Mouse (Mus musculus) embryonic fibroblast, embryonic 13.5 days (primary cell): ENCODE measurements at regions not wholly inside any gene's neighbourhood (a gene's known extent, or its start where the extent isn't known, plus 50 kb on each side); places are given as distances from the start of the nearest gene placed in this dataset.

Experiments
- H3K27ac ChIP-seq: 2 replicates; pipeline ENCODE4 v1.5.1; 2012; ENCODE audit warnings: low read length, control low read depth, inconsistent platforms; ENCODE audit not compliant: insufficient read depth
- H3K4me1 ChIP-seq: 2 replicates; pipeline ENCODE4 v1.6.1; 2011; ENCODE audit warnings: low read length; ENCODE audit not compliant: control insufficient read depth, insufficient read depth
- H3K4me3 ChIP-seq: 2 replicates; pipeline ENCODE4 v1.5.1; 2011; ENCODE audit warnings: mild to moderate bottlenecking, control low read depth, low read length; ENCODE audit not compliant: insufficient read depth
- CTCF ChIP-seq: IDR thresholded peaks from 2 replicates; pipeline ENCODE4 v1.5.1; 2011; ENCODE audit warnings: mild to moderate bottlenecking, control low read depth, low read length, moderate library complexity, borderline replicate concordance; ENCODE audit not compliant: insufficient read depth
- POLR2A ChIP-seq: IDR thresholded peaks from 2 replicates; pipeline ENCODE4 v1.6.1; 2011; ENCODE audit warnings: low read depth, mild to moderate bottlenecking, control low read depth, low read length, moderate library complexity

GRCm38 (mm10) chr14:71531298-71531697 lies 931.7 kb upstream of the Fam160b2 start:
- H3K27ac ChIP-seq, result no peak overlapping the region
- H3K4me3 ChIP-seq, result no peak overlapping the region
- no peak for TF ChIP-seq POLR2A
- no peak for TF ChIP-seq CTCF
- no peaks in the 10 kb centered on the region for H3K4me1 ChIP-seq

GRCm38 (mm10) chr14:71530421-71530820 lies 930.8 kb upstream of the Fam160b2 start:
- no peak overlapping the region for H3K27ac ChIP-seq
- H3K4me1 ChIP-seq, result no peaks in the 10 kb centered on the region
- no peak for TF ChIP-seq POLR2A
- no peak overlapping the region for H3K4me3 ChIP-seq

GRCm38 (mm10) chr14:71518541-71518940 lies 918.9 kb upstream of the Fam160b2 start:
- Histone ChIP-seq H3K4me1 (no peaks in the 10 kb centered on the region), H3K4me3 (no peak overlapping the region), H3K27ac (no peak overlapping the region)
- TF ChIP-seq CTCF, result no peak
- TF ChIP-seq POLR2A, result no peak

GRCm38 (mm10) chr14:71500851-71501250 lies 901.2 kb upstream of the Fam160b2 start:
- no peak overlapping the region for H3K27ac ChIP-seq
- no peak overlapping the region for H3K4me3 ChIP-seq
- TF ChIP-seq CTCF, result no peak
- no peaks in the 10 kb centered on the region for H3K4me1 ChIP-seq

GRCm38 (mm10) chr14:71491201-71491600 lies 891.6 kb upstream of the Fam160b2 start:
- TF ChIP-seq CTCF (no peak), POLR2A (no peak)
- H3K4me1 ChIP-seq, result no peaks in the 10 kb centered on the region
- no peak overlapping the region for H3K27ac ChIP-seq
- no peak overlapping the region for H3K4me3 ChIP-seq

GRCm38 (mm10) chr14:71486176-71486970 lies 886.7 kb upstream of the Fam160b2 start:
- no peak for TF ChIP-seq CTCF
- TF ChIP-seq POLR2A, result no peak
- Histone ChIP-seq H3K4me3 (no peak overlapping the region), H3K27ac (no peak overlapping the region), H3K4me1 (no peaks in the 10 kb centered on the region)

- TF ChIP-seq CTCF (no peak), POLR2A (no peak)
- no peaks in the 10 kb centered on the region for H3K4me1 ChIP-seq
- no peak overlapping the region for H3K4me3 ChIP-seq
Observed at GRCm38 (mm10) chr14:71475656-71476055, 876.0 kb upstream of the Fam160b2 start.

GRCm38 (mm10) chr14:71473907-71474306 lies 874.3 kb upstream of the Fam160b2 start:
- H3K4me3 ChIP-seq, result no peak overlapping the region
- H3K27ac ChIP-seq, result no peak overlapping the region
- TF ChIP-seq POLR2A (no peak), CTCF (no peak)
- no peaks in the 10 kb centered on the region for H3K4me1 ChIP-seq

More at GRCm38 (mm10) chr14:71475656-71476055, 876.0 kb upstream of the Fam160b2 start:
- no peak overlapping the region for H3K27ac ChIP-seq

- H3K4me3 ChIP-seq, result no peak overlapping the region
- TF ChIP-seq CTCF (no peak), POLR2A (no peak)
- no peak overlapping the region for H3K27ac ChIP-seq
- no peaks in the 10 kb centered on the region for H3K4me1 ChIP-seq
Observed at GRCm38 (mm10) chr14:71432364-71432763, 832.7 kb upstream of the Fam160b2 start.
